Mouse (Mus musculus) C2C12 (cell line): ENCODE data around the gene Grk6.

Experiments
- CEBPB ChIP-seq: IDR thresholded peaks from one replicate; pipeline ENCODE4 v1.6.1; 2011; ENCODE audit warnings: low read depth, mild to moderate bottlenecking, control low read depth, moderate library complexity
- CTCF ChIP-seq: IDR thresholded peaks from one replicate; pipeline ENCODE4 v1.5.1; 2011; ENCODE audit not compliant: control insufficient read depth, insufficient read depth, insufficient read length
- MAX ChIP-seq: IDR thresholded peaks from one replicate; pipeline ENCODE4 v1.6.1; 2011; ENCODE audit warnings: mild to moderate bottlenecking, control low read depth
- MYOD1 ChIP-seq: IDR thresholded peaks from one replicate; pipeline ENCODE4 v1.6.1; 2011; ENCODE audit warnings: low read depth; ENCODE audit not compliant: control insufficient read depth, insufficient read length
- MYOG ChIP-seq: IDR thresholded peaks from one replicate; pipeline ENCODE4 v1.6.1; 2011; ENCODE audit not compliant: control insufficient read depth, insufficient read length; ENCODE audit errors: extremely low read depth
- USF1 ChIP-seq: IDR thresholded peaks from one replicate; pipeline ENCODE4 v1.6.1; 2011; ENCODE audit warnings: low read depth, mild to moderate bottlenecking, control low read depth, moderate library complexity

DNA sequence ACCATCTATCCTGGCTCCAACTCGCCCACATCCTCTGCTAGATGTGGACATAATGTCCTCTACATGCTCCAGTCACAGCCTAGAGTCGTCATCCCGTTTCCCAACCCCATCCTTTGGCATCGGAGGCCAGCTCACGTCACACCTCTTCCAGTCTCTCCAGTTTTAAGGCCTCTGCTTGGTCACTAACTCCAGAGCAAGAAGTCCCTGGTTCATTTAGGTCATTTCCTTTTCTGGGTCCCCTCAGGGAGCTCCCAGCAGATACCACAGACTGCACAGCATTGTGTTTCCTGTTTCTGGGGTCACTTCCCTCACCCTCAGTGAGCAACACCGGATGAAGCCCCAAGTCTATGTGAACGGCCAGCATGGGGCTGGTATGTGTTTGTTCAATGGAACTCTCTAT lies 34.1 kb downstream of the Grk6 start:
- no peak for TF ChIP-seq CTCF
- TF ChIP-seq MAX = no peak
- no peak for TF ChIP-seq USF1
- TF ChIP-seq MYOD1 = no peak
- no peak for TF ChIP-seq CEBPB
- no peak for TF ChIP-seq MYOG
